23 mouse cellular contexts compared by ENCODE assay signal in genomic region chr10:93544172-93544571, GRCm38 (mm10). TPM values are rescaled to one million over a fixed set of nuclear protein-coding genes. Genes with fewer than 3 reads are reported as not detected.
"Had no signal": no experiment of that assay in that cellular context is flagged by ENCODE, and none has a peak within 500 bp of the region (broad histone marks: within the 10 kb centered on the region; RNA-seq: fewer than 3 reads in every experiment).

No protein-coding gene starts in this region.

- H3K9ac ChIP-seq: liver, embryonic 13.5 days; lung, embryonic 14.5 days; midbrain, embryonic 12.5 days; midbrain, embryonic 15.5 days; neural tube, embryonic 12.5 days; neural tube, embryonic 15.5 days had no signal

- H3K4me3 ChIP-seq: layer of hippocampus, adult 2 months; left cerebral cortex, adult 2 months; liver, embryonic 13.5 days; midbrain, embryonic 12.5 days; midbrain, embryonic 15.5 days; neural tube, embryonic 12.5 days; neural tube, embryonic 15.5 days had no signal

- H3K36me3 ChIP-seq: liver, embryonic 13.5 days; midbrain, embryonic 12.5 days; midbrain, embryonic 15.5 days; neural tube, embryonic 12.5 days; neural tube, embryonic 15.5 days had no signal

- H3K4me2 ChIP-seq: liver, embryonic 13.5 days; lung, embryonic 14.5 days; midbrain, embryonic 12.5 days; midbrain, embryonic 15.5 days; neural tube, embryonic 12.5 days; neural tube, embryonic 15.5 days had no signal

- DNase-seq: kidney, adult 2 months; kidney, postnatal 25 days; layer of hippocampus, postnatal 36 days; liver, embryonic 13.5 days; lung, embryonic 14.5 days; thymus, adult 18-20 months; thymus, postnatal 36 days had no signal

- H3K27ac ChIP-seq: kidney, postnatal 0 days; layer of hippocampus, adult 2 months; left cerebral cortex, adult 2 months; liver, embryonic 13.5 days; macrophage; midbrain, embryonic 12.5 days; midbrain, embryonic 15.5 days; neural tube, embryonic 12.5 days; neural tube, embryonic 15.5 days had no signal

- H3K9me3 ChIP-seq: liver, embryonic 13.5 days; midbrain, embryonic 12.5 days; midbrain, embryonic 15.5 days; neural tube, embryonic 12.5 days; neural tube, embryonic 15.5 days had no signal

- H3K27me3 ChIP-seq: midbrain, embryonic 15.5 days had no signal

RNA-seq across cellular contexts. Expression of gene Ccdc38, which starts 3.7 kb away (rescaled TPM):
- total RNA-seq: layer of hippocampus, adult 2 months; layer of hippocampus, postnatal 10 days; layer of hippocampus, postnatal 36 days; left cerebral cortex, adult 2 months; left cerebral cortex, postnatal 36 days had no signal
- polyA plus RNA-seq: kidney, adult 2 months; large intestine, adult 2 months; macrophage; small intestine, adult 2 months; urinary bladder, adult 2 months had no signal

RNA-seq across cellular contexts. Expression of gene Amdhd1, which starts 4.3 kb away (rescaled TPM):
- total RNA-seq: megakaryocyte, adult 5-6 weeks had no signal
- polyA plus RNA-seq: midbrain, embryonic 12.5 days; neural tube, embryonic 12.5 days had no signal

RNA-seq across cellular contexts. Expression of gene Hal, which starts 55.6 kb away (rescaled TPM):
- polyA plus RNA-seq: kidney, embryonic 14.5 days; kidney, postnatal 0 days; lung, postnatal 0 days; midbrain, embryonic 12.5 days had no signal
